Mouse (Mus musculus) lung, embryonic 14.5 days (tissue): Measurements from ENCODE around the gene Gm21190. TPM values are rescaled to one million over a fixed set of nuclear protein-coding genes. Genes with fewer than 3 reads are reported as not detected.
A peak's percentile ranks its signal among the peaks of the same experiment; 100 is the strongest.
"Not testable (repeated sequence)": the region's sequence is repeated elsewhere in the genome, so short reads cannot be mapped to it uniquely, and the experiment has no call there.

Experiments used
- ATAC-seq: fragments of 200-750 bp; cut with Nextera tagmentation; 2 replicates; pipeline ENCODE4 v1.8.0; 2017; ENCODE audit warnings: mild to moderate bottlenecking, moderate TSS enrichment, moderate library complexity; ENCODE audit not compliant: insufficient read depth
- DNase-seq: peaks from one replicate; pipeline ENCODE4 v3.0.0-alpha.2; 2015
- H3K27ac ChIP-seq: fragments of 300-500 bp; sonication (generic); 2 replicates; pipeline ENCODE4 v1.5.1; 2014; ENCODE audit warnings: low read depth, mild to moderate bottlenecking, moderate library complexity
- H3K27me3 ChIP-seq: fragments of 300-500 bp; sonication (generic); 2 replicates; pipeline ENCODE4 v1.6.1; 2014; ENCODE audit warnings: low read length, control low read depth; ENCODE audit not compliant: insufficient read depth
- H3K36me3 ChIP-seq: fragments of 300-500 bp; sonication (generic); 2 replicates; pipeline ENCODE4 v1.6.1; 2014; ENCODE audit warnings: control low read depth; ENCODE audit not compliant: insufficient read depth
- H3K4me1 ChIP-seq: fragments of 300-500 bp; sonication (generic); 2 replicates; pipeline ENCODE4 v1.6.1; 2014; ENCODE audit warnings: antibody characterized with exemption, control low read depth; ENCODE audit not compliant: insufficient read depth
- H3K4me2 ChIP-seq: fragments of 300-500 bp; sonication (generic); 2 replicates; pipeline ENCODE4 v1.6.1; 2014; ENCODE audit warnings: mild to moderate bottlenecking
- H3K4me3 ChIP-seq: fragments of 300-500 bp; sonication (generic); 2 replicates; pipeline ENCODE4 v1.5.1; 2014; ENCODE audit warnings: low read depth, low read length
- H3K9ac ChIP-seq: fragments of 300-500 bp; sonication (generic); 2 replicates; pipeline ENCODE4 v1.6.1; 2014
- H3K9me3 ChIP-seq: fragments of 300-500 bp; sonication (generic); 2 replicates; pipeline ENCODE4 v1.6.1; 2016; ENCODE audit warnings: low read depth, low read length, control low read depth
- CTCF ChIP-seq: IDR thresholded peaks from 2 replicates; pipeline ENCODE4 v1.5.1; 2016; ENCODE audit warnings: antibody characterized with exemption, low read depth
- WGBS: fragments of 180-500 bp; shearing (Covaris S2); extraction: QIAGEN DNeasy Blood & Tissue Kit; methylation state at CpG from one replicate; pipeline ENCODE4 v1.1.7; 2014; 5-methylcytosine and 5-hydroxymethylcytosine counted together
- polyA plus RNA-seq: library from polyadenylated mRNA; unstranded; fragments of >200 nt; fragmentation: Nextera tagmentation; extraction: Ambion mirVana; gene quantifications from 2 replicates; pipeline ENCODE4 v1.2.1, GENCODE M21; 2014

The Gm21190 gene
- polyA plus RNA-seq, 1 experiment from 2014 or later = not detected

DNA sequence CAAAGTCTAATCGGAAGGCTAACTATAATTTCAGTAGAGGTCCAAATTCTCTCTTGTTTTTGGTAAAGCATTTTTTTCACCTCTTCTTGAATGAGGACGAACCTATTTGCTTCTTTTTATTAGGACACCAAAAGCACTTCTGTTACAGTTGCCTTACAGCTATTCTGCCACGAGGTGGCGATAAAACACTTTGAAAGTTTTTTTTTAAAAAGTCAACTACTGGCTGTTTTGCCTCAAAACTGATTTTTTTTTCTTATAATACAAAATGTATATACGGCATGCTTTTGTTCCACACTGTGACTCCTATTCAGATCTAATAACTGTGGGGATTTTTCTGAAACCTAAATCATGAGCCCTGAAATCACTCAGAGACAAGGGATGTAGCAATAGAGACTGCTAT lies 8.6 kb downstream of the Gm21190 start:
- not testable (repeated sequence) for H3K4me1 ChIP-seq, DNase-seq, H3K4me2 ChIP-seq, H3K9ac ChIP-seq, H3K27me3 ChIP-seq, H3K27ac ChIP-seq, H3K4me3 ChIP-seq, ATAC-seq, H3K9me3 ChIP-seq, H3K36me3 ChIP-seq
- peak; percentile 22; the same call in 1 of the 2 replicates for TF ChIP-seq CTCF
- WGBS = 18% methylated on average over 5 of the region's 5 CpGs

DNA sequence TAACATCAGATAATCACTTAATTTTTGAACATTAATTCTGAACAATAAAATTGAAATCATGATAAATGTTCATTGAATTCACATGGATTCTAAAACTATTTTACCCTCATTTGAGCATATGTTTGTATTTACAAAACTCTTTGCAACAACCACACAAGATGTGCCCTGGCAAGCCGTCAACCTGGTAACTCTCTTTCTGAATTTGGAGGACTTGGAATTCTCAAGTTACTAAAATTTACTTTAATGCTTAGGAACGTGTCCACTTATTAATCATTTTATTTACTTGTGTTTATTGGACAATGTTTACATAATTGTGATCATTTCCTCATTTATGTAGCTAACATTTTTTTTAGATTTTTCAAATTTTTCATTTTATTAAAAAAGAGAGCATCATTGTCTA lies 11.9 kb downstream of the Gm21190 start:
- not testable (repeated sequence) for H3K4me3 ChIP-seq, H3K9ac ChIP-seq, DNase-seq, H3K4me1 ChIP-seq, H3K27ac ChIP-seq, ATAC-seq, H3K36me3 ChIP-seq, H3K9me3 ChIP-seq, H3K4me2 ChIP-seq, H3K27me3 ChIP-seq
- 64% methylated on average over 2 of the region's 2 CpGs for WGBS

DNA sequence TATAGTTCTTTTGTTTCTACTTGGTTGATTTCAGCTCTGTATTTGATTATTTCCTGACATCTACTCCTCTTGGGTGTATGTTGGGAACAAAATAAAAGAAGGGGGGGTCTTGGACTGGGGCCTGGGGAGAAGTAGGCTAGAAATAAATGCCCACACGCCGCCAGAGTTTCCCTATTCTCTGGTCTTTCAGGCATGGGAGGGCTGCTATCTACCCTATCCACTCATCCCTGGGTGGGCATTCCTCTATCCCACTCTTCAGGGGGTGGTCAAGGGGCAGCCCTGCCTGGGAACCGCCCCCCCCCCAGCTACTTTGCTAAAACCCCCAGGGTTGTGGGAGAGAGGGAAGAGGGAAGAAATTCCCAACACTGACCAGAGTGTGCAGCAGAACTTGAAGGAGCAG lies 16.8 kb downstream of the Gm21190 start:
- H3K4me3 ChIP-seq, H3K4me2 ChIP-seq, ATAC-seq, DNase-seq, H3K9me3 ChIP-seq, H3K36me3 ChIP-seq, H3K27ac ChIP-seq, H3K4me1 ChIP-seq, H3K27me3 ChIP-seq, H3K9ac ChIP-seq: not testable (repeated sequence)
- WGBS = 61% methylated on average over 3 of the region's 3 CpGs

DNA sequence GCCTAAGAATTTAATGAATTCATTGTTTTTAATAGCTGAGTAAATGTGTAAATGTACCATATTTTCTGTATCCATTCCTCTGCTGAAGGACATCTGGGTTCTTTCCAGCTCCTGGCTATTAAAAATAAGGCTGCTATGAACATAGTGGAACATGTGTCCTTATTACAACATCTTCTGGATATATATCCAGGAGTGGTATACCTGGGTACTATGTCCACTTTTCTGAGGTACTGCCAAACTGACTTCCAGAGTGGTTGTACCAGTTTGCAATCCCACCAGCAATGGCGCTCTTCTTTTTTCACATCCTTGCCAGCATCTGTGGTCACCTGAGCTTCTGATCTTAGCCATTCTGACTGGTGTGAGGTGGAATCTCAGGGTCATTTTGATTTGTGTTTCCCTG lies 19.1 kb downstream of the Gm21190 start:
- H3K9me3 ChIP-seq, H3K36me3 ChIP-seq, H3K9ac ChIP-seq, H3K4me1 ChIP-seq, ATAC-seq, DNase-seq, H3K27me3 ChIP-seq, H3K4me2 ChIP-seq, H3K27ac ChIP-seq, H3K4me3 ChIP-seq: not testable (repeated sequence)
- 81% methylated on average over 1 of the region's 1 CpGs for WGBS

DNA sequence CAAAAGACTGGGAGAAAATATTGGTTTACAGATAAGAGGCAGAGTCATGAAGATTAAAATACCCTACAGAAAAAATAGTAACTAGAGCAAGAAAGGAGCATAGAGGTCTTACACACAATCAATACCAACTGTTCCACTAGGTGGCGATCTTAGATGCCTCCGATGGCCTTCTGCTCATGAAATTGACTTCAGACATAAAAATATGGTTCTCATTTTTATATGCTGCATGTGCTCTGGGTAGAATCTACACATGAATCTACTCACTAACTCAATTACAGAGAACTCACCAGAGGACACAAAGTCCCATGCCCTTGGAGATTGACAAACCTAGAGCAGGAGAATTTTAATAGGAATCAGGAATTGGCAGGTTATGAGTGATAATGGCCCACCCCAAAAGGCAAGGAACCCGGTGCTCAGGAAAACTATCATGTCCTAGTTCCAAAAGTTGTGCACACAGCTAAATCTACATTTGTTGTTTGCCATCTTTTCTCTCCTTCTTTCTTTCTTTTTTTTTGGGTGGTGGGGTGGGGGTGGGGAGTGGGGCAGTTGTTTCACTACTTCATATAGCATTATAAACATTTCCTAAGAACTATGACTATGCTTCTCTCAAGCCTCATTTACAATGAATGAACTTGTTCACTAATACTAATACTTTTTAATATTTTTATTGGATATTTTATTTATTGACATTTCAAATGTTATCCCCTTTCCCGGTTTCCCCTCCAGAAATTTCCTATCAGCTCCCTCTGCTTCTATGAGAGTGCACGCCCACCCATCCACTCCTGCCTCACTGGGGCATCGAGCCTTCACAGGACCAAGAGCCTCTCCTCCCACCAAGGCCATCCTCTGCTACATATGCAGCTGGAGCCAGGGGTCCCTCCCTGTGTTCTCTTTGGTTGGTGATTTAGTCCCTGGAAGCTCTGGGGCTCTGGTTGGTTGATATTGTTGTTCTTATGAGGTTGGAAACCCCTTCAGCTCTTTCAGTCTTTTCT lies 20.3 kb downstream of the Gm21190 start:
- H3K4me3 ChIP-seq, ATAC-seq, H3K4me2 ChIP-seq, H3K27ac ChIP-seq, H3K9me3 ChIP-seq, H3K4me1 ChIP-seq, H3K27me3 ChIP-seq, H3K9ac ChIP-seq, H3K36me3 ChIP-seq: not testable (repeated sequence)
- whole genome bisulfite sequencing = 57% methylated on average over 6 of the region's 6 CpGs
- TF ChIP-seq CTCF = 0 out of 2 replicates have a peak, but pooled peaks have one; percentile 21
- peak; percentile 44 for DNase-seq

DNA sequence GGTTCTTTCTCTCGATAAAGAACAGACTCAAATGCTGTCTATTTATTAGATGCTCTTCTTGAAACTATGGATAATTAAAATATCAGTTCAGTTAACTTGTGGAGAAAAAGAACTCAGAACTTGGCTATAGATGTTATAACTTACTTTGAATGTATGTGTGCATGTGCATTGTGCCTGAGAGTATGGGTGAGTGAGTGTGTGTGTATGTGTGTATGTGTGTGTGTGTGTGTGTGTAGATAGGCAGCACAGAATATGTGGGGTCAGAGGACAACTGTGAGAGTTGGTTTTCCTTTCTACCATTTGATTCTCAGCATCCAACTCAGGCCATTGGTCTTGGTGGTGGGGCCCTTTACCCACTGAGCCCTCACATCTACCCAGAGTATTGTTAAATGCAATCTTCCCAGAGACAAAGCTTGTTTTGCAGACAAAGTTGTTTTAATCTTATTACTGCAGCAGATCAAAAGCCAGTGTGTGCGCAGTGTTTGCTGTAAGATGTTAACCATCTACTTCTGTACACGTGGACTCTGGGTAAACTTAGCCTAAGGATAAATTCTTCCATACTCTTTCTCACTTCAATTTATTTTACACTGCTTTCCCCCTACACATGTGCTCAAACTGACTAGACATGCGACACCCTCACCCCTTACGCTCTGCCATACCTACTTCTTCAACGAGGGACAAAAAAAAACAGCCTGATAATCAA lies 21.1 kb downstream of the Gm21190 start:
- H3K9me3 ChIP-seq, H3K4me3 ChIP-seq, H3K4me2 ChIP-seq, H3K27me3 ChIP-seq, ATAC-seq, H3K9ac ChIP-seq, H3K4me1 ChIP-seq, H3K27ac ChIP-seq, H3K36me3 ChIP-seq: not testable (repeated sequence)
- 66% methylated on average over 6 of the region's 6 CpGs for WGBS
- DNase-seq = peak; percentile 24

DNA sequence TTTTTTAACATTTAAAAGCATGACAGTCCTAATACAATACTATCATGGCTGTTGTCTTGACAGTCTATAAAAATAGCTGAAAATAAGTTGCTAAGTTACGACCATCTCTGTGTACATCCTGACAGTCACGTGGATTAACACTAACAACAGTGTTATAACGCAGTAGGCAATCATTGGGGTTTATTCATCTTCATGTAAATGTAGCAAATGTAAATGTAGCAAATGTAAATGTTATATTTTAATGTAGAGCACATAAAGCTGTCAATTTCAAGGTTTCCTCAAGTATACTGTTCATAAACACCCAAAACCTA lies 21.8 kb downstream of the Gm21190 start:
- ATAC-seq = peak; percentile 49; the same call in 1 of the 2 replicates
- Histone ChIP-seq H3K9me3 (peaks cover 8% of the 10 kb centered on the region; the same call in 1 of the 2 replicates), H3K4me3 (no peak overlapping the region), H3K4me2 (no peak overlapping the region), H3K36me3 (no peaks in the 10 kb centered on the region), H3K27me3 (no peaks in the 10 kb centered on the region), H3K27ac (no peak overlapping the region), H3K9ac (no peak overlapping the region), H3K4me1 (no peaks in the 10 kb centered on the region)
- TF ChIP-seq CTCF = no peak
- no peak for DNase-seq
- 66% methylated on average over 3 of the region's 3 CpGs for WGBS
